Mouse (Mus musculus): Measurements from ENCODE around the gene Lmo1. TPM values are rescaled to one million over a fixed set of nuclear protein-coding genes. Genes with fewer than 3 reads are reported as not detected.

The Lmo1 gene
- polyA plus RNA-seq, 1 experiment from 2014 or later, result 59.5 TPM

DNA sequence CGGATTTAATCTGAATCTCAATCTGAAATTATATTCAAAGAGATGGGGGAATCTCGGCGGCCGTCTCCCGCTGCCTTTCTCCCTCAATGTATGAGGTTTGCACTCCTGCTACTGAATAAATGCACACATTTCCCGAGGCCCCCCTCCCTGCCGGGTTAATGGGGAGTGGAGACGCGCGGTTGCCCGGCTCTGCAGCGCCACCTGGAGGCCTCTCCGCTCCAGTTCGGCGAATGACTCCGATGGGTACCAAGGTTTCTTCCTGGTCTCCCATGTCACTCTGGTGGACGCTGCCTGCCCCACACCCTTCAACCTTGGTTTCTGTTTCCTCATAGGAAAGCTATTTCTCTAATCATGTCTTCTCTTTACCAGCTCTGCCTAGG, 4.6 kb downstream of the Lmo1 start:
- Histone ChIP-seq H3K27me3 (peaks cover 22% of the 10 kb centered on the region), H3K27ac (replicated peaks) (peak overlapping the region; percentile 82), H3K4me3 (peak overlapping the region; percentile 59), H3K9ac (peak overlapping the region; percentile 64), H3K9me3 (no peaks in the 10 kb centered on the region), H3K4me2 (peak overlapping the region; percentile 95), H3K36me3 (no peaks in the 10 kb centered on the region), H3K4me1 (replicated peaks) (peaks cover 49% of the 10 kb centered on the region)
- ATAC-seq (ENCODE audit: low FRiP score, low read depth), result peak; percentile 46
- under 1% methylated on average over 17 of the region's 17 CpGs for WGBS

GRCm38 (mm10) chr7:109169505-109170440, 5.2 kb downstream of the Lmo1 start:
- 0 out of 2 replicates have a peak, but pooled peaks have one; percentile 19 for ATAC-seq (ENCODE audit: low FRiP score, low read depth)
- H3K27me3 ChIP-seq, result peaks cover 22% of the 10 kb centered on the region

GRCm38 (mm10) chr7:109168716-109169115, 6.3 kb downstream of the Lmo1 start:
- peak overlapping the region; percentile 59 for H3K4me3 ChIP-seq
- H3K9me3 ChIP-seq, result no peaks in the 10 kb centered on the region
- H3K36me3 ChIP-seq, result no peaks in the 10 kb centered on the region
- no peak for ATAC-seq (ENCODE audit: low FRiP score, low read depth)
- no peak overlapping the region for H3K27ac ChIP-seq (replicated peaks)
- H3K9ac ChIP-seq, result no peak overlapping the region
- H3K4me2 ChIP-seq, result peak overlapping the region; percentile 95
- whole genome bisulfite sequencing, result 89% methylated on average over 7 of the region's 7 CpGs
- H3K27me3 ChIP-seq, result peaks cover 18% of the 10 kb centered on the region
- peaks cover 37% of the 10 kb centered on the region for H3K4me1 ChIP-seq (replicated peaks)

More at GRCm38 (mm10) chr7:109169505-109170440, 5.2 kb downstream of the Lmo1 start:
- peak overlapping the region; percentile 59 for H3K4me3 ChIP-seq
- H3K9ac ChIP-seq, result peak overlapping the region; percentile 64
- H3K4me1 ChIP-seq (replicated peaks), result peaks cover 44% of the 10 kb centered on the region
- H3K9me3 ChIP-seq, result no peaks in the 10 kb centered on the region
- peak overlapping the region; percentile 82 for H3K27ac ChIP-seq (replicated peaks)
- WGBS, result under 1% methylated on average over 71 of the region's 72 CpGs
- no peaks in the 10 kb centered on the region for H3K36me3 ChIP-seq
- peak overlapping the region; percentile 95 for H3K4me2 ChIP-seq

DNA sequence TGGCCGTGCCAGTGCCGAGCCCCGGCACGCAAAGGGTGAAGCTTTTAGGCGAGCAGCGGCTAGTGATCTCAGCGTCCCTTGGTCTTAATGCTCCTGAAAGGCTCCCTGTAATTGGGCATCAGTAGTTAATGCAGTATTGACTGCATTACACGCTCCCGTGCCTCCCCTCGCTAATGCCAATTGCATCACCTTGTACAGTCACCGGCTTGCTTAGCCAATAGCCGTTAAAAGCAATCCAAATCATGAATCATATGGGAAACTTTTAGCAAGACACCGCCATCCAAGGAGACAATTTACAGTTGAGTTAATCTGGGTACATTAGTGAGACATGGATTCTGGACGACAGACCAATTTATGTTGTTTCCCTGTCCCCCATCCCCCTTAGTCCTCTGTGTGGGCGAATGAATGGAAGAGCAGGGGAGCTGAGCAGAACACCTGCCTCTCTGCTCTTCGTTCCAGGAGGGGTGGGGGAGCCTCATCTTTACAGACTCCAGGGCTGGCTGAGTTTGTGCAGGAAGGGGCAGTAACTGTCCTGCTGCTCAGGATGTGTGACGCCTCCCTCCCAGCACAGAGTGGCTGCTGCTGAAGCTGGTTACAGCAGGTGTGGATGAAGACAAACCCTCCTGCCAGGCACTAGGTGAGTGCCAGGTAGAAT, 8.9 kb downstream of the Lmo1 start:
- 48% methylated on average over 17 of the region's 17 CpGs for WGBS
- Histone ChIP-seq H3K36me3 (no peaks in the 10 kb centered on the region), H3K27ac (replicated peaks) (no peak overlapping the region), H3K4me1 (replicated peaks) (peaks cover 37% of the 10 kb centered on the region), H3K27me3 (peaks cover 6% of the 10 kb centered on the region), H3K4me2 (peak overlapping the region; percentile 95), H3K4me3 (0 out of 2 replicates have a peak overlapping the region, but pooled peaks have one; percentile 4), H3K9ac (no peak overlapping the region), H3K9me3 (no peaks in the 10 kb centered on the region)
- peak; percentile 45; the same call in 1 of the 2 replicates for ATAC-seq (ENCODE audit: low FRiP score, low read depth)

DNA sequence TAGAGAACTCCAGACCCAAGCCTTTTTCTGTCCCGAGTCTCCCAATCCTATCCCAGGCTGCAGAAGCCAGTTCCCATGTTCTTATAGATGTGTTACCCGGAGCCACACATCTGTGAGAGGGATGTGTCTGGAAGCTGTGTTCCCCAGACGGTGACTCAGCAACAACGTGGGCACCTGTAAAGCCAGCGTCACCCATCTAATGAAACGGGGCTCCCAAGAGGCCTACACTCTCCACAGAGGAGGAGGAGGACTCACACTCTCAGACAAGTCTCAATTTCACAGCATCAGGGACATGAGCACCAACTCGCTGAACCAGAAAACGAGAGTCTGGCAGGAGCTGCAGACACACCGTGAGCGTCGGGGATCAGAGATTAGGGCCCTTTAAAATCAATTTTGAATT, 20.7 kb downstream of the Lmo1 start:
- no peaks in the 10 kb centered on the region for H3K36me3 ChIP-seq
- no peak overlapping the region for H3K9ac ChIP-seq
- H3K27ac ChIP-seq (replicated peaks), result no peak overlapping the region
- H3K4me1 ChIP-seq (replicated peaks), result peaks cover 30% of the 10 kb centered on the region
- ATAC-seq (ENCODE audit: low FRiP score, low read depth), result no peak
- no peak overlapping the region for H3K4me2 ChIP-seq
- no peaks in the 10 kb centered on the region for H3K9me3 ChIP-seq
- WGBS, result 51% methylated on average over 11 of the region's 11 CpGs
- no peak overlapping the region for H3K4me3 ChIP-seq
- peaks cover 1% of the 10 kb centered on the region; the same call in 1 of the 2 replicates for H3K27me3 ChIP-seq

DNA sequence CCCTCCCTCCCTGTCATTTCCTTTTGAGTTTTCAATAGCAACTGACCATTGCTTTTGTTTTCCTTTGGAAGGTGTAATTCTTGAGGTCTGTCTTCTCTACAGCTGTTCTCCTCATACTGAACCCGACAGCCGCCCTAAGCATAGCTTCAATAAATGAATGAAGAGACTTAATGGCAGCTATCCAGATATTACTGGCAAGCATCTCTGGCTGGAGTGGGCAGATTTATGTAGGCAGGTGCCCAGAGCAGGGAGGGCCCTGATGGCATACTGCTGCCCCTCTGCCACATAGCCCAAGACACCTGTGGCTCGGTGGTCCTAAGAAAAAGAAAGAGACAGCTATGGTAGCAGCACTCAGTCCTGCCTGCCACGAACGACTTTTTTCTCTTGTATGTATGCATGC, 21.5 kb downstream of the Lmo1 start:
- WGBS, result 56% methylated on average over 5 of the region's 5 CpGs

DNA sequence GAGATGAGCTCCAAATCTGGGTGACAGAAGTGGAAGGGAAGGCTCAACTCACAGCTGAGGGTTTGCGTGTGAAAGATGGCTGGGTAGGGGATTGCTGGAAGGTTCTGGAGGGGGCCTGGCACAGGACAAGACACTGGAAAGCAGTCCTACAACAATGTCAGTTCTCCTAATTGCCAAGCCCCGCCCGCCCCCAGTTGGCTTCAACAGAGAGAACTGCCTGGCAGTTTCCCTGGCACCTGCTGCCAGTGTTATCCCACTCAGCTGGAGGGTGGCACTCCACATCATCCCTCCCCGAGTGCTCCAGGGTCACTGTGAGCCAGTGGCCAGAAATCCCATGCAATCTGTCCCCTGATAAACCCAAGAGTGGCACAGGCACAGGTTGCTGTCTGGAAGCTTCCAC, 23.9 kb downstream of the Lmo1 start:
- Histone ChIP-seq H3K36me3 (no peaks in the 10 kb centered on the region), H3K4me3 (no peak overlapping the region), H3K4me1 (replicated peaks) (peaks cover 28% of the 10 kb centered on the region), H3K9me3 (no peaks in the 10 kb centered on the region), H3K4me2 (no peak overlapping the region), H3K27ac (replicated peaks) (no peak overlapping the region), H3K9ac (no peak overlapping the region), H3K27me3 (peaks cover 3% of the 10 kb centered on the region; the same call in 1 of the 2 replicates)
- no peak for ATAC-seq (ENCODE audit: low FRiP score, low read depth)
- 77% methylated on average over 4 of the region's 4 CpGs for WGBS

More for the DNA sequence above, 21.5 kb downstream of the Lmo1 start:
- Histone ChIP-seq H3K4me1 (replicated peaks) (peaks cover 30% of the 10 kb centered on the region), H3K4me3 (no peak overlapping the region), H3K27me3 (peaks cover 3% of the 10 kb centered on the region; the same call in 1 of the 2 replicates), H3K27ac (replicated peaks) (no peak overlapping the region), H3K9me3 (no peaks in the 10 kb centered on the region), H3K36me3 (no peaks in the 10 kb centered on the region), H3K9ac (no peak overlapping the region), H3K4me2 (no peak overlapping the region)
- ATAC-seq (ENCODE audit: low FRiP score, low read depth), result no peak

- no peaks in the 10 kb centered on the region for H3K36me3 ChIP-seq
- no peak overlapping the region for H3K4me3 ChIP-seq
- ATAC-seq (ENCODE audit: low FRiP score, low read depth), result no peak
- H3K27me3 ChIP-seq, result peaks cover 8% of the 10 kb centered on the region
- peaks cover 23% of the 10 kb centered on the region for H3K4me1 ChIP-seq (replicated peaks)
- no peak overlapping the region for H3K27ac ChIP-seq (replicated peaks)
- H3K4me2 ChIP-seq, result no peak overlapping the region
- no peaks in the 10 kb centered on the region for H3K9me3 ChIP-seq
- 36% methylated on average over 8 of the region's 8 CpGs for WGBS
- H3K9ac ChIP-seq, result no peak overlapping the region
Measured at GRCm38 (mm10) chr7:109145211-109145610, 29.8 kb downstream of the Lmo1 start.

DNA sequence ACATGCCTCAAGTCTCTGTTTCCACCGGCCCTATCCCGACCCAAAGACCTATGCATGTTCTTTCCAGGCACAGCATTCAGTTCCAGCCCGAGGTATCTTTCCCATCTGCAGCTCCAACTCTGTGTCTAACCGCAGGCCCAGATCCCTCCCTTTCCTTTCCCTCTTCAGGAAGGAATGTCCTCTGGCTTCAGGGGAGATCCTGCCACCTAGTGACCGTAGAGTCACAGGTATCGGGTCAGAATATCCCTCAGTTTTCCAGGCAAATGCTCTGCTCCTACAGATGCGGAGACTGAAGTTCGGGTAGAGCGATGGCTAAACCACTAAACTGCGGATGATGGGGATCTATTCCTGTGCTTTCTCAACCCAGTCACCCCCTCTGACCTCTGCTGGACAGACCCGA, 30.3 kb downstream of the Lmo1 start:
- peaks cover 23% of the 10 kb centered on the region for H3K4me1 ChIP-seq (replicated peaks)
- H3K27ac ChIP-seq (replicated peaks), result no peak overlapping the region
- H3K9me3 ChIP-seq, result no peaks in the 10 kb centered on the region
- H3K36me3 ChIP-seq, result no peaks in the 10 kb centered on the region
- no peak for ATAC-seq (ENCODE audit: low FRiP score, low read depth)
- no peak overlapping the region for H3K4me2 ChIP-seq
- H3K27me3 ChIP-seq, result peaks cover 8% of the 10 kb centered on the region
- 59% methylated on average over 11 of the region's 11 CpGs for WGBS
- no peak overlapping the region for H3K4me3 ChIP-seq
- no peak overlapping the region for H3K9ac ChIP-seq

DNA sequence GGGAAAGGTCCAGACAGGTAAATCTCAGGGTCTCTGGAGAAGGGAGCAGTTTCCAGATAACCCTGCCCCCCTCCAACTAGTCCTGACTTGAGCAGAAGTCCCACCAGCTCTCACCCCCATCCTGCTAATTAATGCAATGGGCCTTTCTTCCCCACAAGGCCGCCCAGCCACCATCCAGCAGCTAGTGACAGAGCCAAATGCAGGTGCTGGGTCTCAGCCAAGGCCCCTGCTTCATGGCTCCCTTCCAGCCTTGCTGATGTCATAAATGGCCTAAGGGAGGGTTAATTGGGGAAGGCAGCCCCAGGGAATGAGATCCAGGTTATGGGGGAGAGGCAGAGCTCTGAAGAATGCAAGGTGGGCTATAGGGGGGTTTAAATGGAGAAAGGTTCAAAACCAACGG, 32.4 kb downstream of the Lmo1 start:
- H3K9me3 ChIP-seq, result no peaks in the 10 kb centered on the region
- H3K4me2 ChIP-seq, result no peak overlapping the region
- peaks cover 23% of the 10 kb centered on the region for H3K4me1 ChIP-seq (replicated peaks)
- no peak overlapping the region for H3K9ac ChIP-seq
- ATAC-seq (ENCODE audit: low FRiP score, low read depth), result peak; percentile 35
- H3K27me3 ChIP-seq, result peaks cover 5% of the 10 kb centered on the region; the same call in 1 of the 2 replicates
- 48% methylated on average over 2 of the region's 2 CpGs for WGBS
- no peaks in the 10 kb centered on the region for H3K36me3 ChIP-seq
- no peak overlapping the region for H3K4me3 ChIP-seq
- no peak overlapping the region; the same call in 1 of the 2 replicates for H3K27ac ChIP-seq (replicated peaks)

- Histone ChIP-seq H3K9ac (no peak overlapping the region), H3K4me2 (no peak overlapping the region), H3K4me1 (replicated peaks) (peaks cover 23% of the 10 kb centered on the region), H3K9me3 (no peaks in the 10 kb centered on the region), H3K36me3 (no peaks in the 10 kb centered on the region), H3K27me3 (peaks cover 5% of the 10 kb centered on the region; the same call in 1 of the 2 replicates), H3K27ac (replicated peaks) (peak overlapping the region; percentile 16; the same call in 1 of the 2 replicates), H3K4me3 (no peak overlapping the region)
- 25% methylated on average over 3 of the region's 3 CpGs for WGBS
- ATAC-seq (ENCODE audit: low FRiP score, low read depth), result no peak
Measured at GRCm38 (mm10) chr7:109141753-109142152, 33.3 kb downstream of the Lmo1 start.

- 64% methylated on average over 2 of the region's 2 CpGs for WGBS
- Histone ChIP-seq H3K9ac (no peak overlapping the region), H3K9me3 (no peaks in the 10 kb centered on the region), H3K27me3 (peaks cover 5% of the 10 kb centered on the region; the same call in 1 of the 2 replicates), H3K36me3 (no peaks in the 10 kb centered on the region), H3K4me3 (no peak overlapping the region), H3K4me2 (no peak overlapping the region), H3K4me1 (replicated peaks) (peaks cover 23% of the 10 kb centered on the region), H3K27ac (replicated peaks) (no peak overlapping the region)
- ATAC-seq (ENCODE audit: low FRiP score, low read depth), result no peak
Measured at GRCm38 (mm10) chr7:109141054-109141453, 34.0 kb downstream of the Lmo1 start.
